Mouse (Mus musculus) neutrophil, adult 65 days (primary cell): ENCODE measurements around the gene Tmc5. TPM values are rescaled to one million over a fixed set of nuclear protein-coding genes. Genes with fewer than 3 reads are reported as not detected.

Source experiments
- total RNA-seq: library from RNA; stranded (reverse); gene quantifications from 2 replicates; pipeline ENCODE4 v1.2.4, GENCODE M21; 2023

Tmc5 gene
- not detected in 2 replicates for total RNA-seq

DNA sequence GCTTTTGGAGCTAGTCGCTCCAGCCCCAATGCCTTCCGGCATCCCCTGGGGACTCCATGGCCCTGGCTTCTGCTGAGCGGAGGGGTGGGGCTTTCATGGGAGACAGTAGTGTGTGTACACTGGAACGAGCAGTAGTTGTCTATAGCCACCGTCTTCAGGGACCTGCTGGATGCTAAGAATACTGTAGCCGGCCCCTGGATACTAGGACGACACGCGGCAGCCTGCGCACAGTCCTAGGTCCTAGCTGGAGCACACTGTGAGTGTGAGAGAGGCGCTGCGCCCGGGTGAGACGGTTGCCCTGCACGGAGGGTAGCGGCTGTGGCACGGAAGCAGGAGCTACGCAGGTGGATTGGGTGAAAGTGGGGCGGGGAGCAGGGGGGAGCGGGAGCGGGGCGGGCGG is at the start of gene Tmc5:
Gene Tmc5, plus strand, starts transcription at position 97 of the 400 bp plus-strand sequence.

DNA sequence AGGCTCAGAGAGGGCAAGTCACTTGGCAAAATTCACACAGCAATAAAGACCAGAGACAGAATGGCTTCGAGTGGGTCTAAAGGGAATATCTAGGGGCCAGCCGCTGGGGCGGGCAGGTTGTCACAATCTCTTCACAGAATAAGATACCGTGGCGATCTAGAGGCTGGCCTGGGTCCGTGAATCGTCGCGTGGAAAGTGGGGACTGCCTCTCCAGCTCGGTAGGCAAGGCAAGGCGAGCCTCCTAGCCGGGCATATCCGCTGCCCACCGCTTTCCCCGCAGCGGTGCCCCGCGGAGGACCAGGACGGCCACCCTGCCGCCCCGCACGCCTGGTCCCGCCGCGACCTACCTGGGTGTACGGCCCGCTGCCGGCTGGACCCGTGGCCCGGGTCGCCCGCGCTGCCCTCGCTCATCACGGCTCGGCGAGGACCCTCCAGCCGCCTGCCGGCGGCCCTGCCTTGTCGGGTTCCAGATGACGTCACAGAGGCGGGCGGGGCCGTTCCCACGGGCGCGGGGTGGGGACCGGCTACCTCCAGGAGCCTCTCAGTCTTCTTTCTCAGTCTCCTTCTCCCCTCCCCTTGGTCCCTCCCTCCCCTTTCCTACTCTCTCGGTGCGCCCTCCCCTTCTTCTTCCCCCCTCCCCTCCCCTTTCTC is 12.7 kb upstream of the Tmc5 start, which contains the start of gene Tmc7:
Gene Tmc7, minus strand, starts transcription at position 480 of the 651 bp plus-strand sequence.

DNA sequence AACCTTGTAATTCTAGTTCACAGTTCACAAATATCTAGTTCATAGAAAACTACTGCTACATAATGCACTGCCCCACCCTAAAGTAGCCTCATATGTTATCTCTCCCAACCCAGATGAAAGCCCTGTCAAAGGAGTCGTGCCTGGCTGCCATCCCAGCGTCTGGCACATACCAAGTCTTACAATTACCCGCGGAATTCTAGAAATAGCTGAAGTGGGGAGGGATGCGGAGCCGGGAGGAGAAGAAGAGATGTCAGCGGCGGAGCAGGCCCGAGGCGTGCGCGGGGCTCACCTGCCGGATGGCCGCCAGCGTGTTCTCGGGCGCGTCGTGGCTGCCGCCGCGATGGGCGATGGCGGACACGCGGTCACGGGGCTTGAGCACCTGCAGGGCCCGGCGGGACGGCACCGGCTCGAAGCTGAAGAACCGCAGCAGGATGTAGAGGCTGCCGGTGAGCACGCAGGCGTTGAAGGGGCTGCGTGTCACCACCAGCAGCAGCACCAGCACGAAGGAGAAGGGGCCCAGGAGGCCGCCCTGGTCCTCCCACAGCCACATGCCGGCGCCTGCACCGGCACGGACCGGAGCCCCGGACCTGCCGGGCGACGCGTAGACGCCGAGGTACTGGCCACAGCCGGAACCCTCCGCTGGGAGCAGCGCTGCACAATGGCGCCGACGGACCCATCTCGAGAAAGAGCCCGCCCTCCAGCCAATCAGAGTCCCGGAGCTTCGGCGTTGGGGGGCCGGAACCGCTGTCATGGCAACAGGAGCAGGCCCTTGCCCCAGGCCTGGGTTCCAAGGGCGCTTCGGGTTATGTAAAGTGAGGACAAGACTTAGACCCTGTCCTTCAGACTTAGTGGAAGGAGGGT is 108.2 kb downstream of the Tmc5 start, which contains the start of gene Gde1:
Gene Gde1, minus strand, starts transcription at position 678 of the 861 bp plus-strand sequence.

DNA sequence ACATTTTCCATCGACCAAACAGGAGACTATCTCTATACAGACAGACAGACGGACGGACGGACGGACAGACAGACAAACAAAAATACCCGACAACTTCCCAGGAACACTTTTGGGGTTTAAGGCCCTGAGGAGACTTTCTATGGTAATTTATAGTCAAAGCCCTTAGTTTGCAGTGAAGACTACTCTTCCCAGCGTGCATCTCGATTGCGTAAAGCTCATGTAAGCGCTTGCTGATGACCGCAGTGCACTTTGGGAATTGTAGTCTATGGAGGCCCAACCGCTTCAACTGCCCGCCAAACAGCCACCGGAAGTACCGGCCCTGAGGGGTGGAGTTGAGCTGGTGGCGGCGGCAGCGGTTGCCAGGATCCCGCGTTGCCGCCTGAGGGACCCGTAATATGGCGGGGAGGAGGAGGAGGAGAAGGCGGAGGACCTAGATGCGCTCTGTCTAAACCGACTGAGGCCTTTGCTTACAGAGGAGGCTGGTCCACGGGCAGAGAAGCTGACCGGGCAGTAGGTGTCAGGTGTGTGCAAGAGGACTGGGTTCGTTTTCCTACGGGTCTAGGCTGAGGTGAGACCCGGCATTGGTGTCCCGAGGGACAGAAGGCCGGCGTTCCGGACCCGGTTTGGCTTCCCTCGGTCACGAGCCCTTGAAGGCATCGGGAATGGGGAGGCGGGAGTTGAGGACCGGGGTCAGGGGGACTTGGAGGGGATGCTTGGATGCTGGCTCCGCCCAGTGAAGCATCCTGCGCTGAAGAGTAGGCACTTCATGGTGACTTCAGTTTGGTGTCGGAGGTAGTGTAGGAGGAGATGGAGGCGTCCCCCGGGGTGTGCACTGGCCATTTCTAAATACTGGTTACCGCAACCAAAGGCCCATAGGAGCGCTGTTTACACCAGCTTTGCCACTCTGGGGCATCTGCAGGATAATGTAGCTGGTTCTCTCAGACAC is 115.4 kb downstream of the Tmc5 start, which contains the start of gene Ccp110:
Gene Ccp110, plus strand, starts transcription at position 325 of the 946 bp plus-strand sequence.

Other genes starting within 250 kb of the Tmc5 start
- not detected in 2 replicates for gene Syt17, start 149.1 kb upstream of the Tmc5 start, total RNA-seq
- gene Itpripl2, start 105.3 kb upstream of the Tmc5 start, total RNA-seq, result 33.8 and 38.4 TPM in 2 replicates
- 5.3 and 10.2 TPM in 2 replicates for gene Coq7, start 63.9 kb upstream of the Tmc5 start, total RNA-seq
- 0.57 and 0.85 TPM in 2 replicates for gene Tmc7, start 12.6 kb upstream of the Tmc5 start, total RNA-seq
- 49.9 and 53.1 TPM in 2 replicates for gene Gde1, start 108.5 kb downstream of the Tmc5 start, total RNA-seq
- 7.3 and 9.2 TPM in 2 replicates for gene Ccp110, start 115.3 kb downstream of the Tmc5 start, total RNA-seq
- gene Vps35l, start 142.9 kb downstream of the Tmc5 start, total RNA-seq, result 51.1 and 54.0 TPM in 2 replicates